Mouse (Mus musculus) midbrain, postnatal 0 days (tissue): Measurements from ENCODE around the gene Necab3. TPM values are rescaled to one million over a fixed set of nuclear protein-coding genes. Genes with fewer than 3 reads are reported as not detected.

Experiments used
- ATAC-seq: fragments of 200-750 bp; cut with Nextera tagmentation; 2 replicates; pipeline ENCODE4 v1.8.0; 2017; ENCODE audit warnings: moderate number of reproducible peaks, mild to moderate bottlenecking, moderate TSS enrichment, moderate library complexity; ENCODE audit not compliant: low FRiP score
- DNase-seq: peaks from one replicate; pipeline ENCODE4 v3.0.0-alpha.2; 2015; ENCODE audit warnings: low spot score
- H3K27ac ChIP-seq: fragments of 300-500 bp; sonication (generic); 2 replicates; pipeline ENCODE4 v1.5.1; 2014; ENCODE audit warnings: low read depth, mild to moderate bottlenecking, low read length, mixed read lengths
- H3K27me3 ChIP-seq: fragments of 300-500 bp; sonication (generic); 2 replicates; pipeline ENCODE4 v1.6.1; 2014; ENCODE audit warnings: low read length, control low read depth, mixed read lengths; ENCODE audit not compliant: insufficient read depth
- H3K36me3 ChIP-seq: fragments of 300-500 bp; sonication (generic); 2 replicates; pipeline ENCODE4 v1.6.1; 2014; ENCODE audit warnings: low read length, control low read depth, mixed read lengths; ENCODE audit not compliant: insufficient read depth
- H3K4me1 ChIP-seq: fragments of 300-500 bp; sonication (generic); 2 replicates; pipeline ENCODE4 v1.6.1; 2014; ENCODE audit warnings: mild to moderate bottlenecking, control low read depth, antibody characterized with exemption, low read length, mixed read lengths; ENCODE audit not compliant: insufficient read depth
- H3K4me2 ChIP-seq: fragments of 300-500 bp; sonication (generic); 2 replicates; pipeline ENCODE4 v1.6.1; 2014; ENCODE audit warnings: low read depth, mild to moderate bottlenecking, low read length, mixed read lengths; ENCODE audit not compliant: poor library complexity, severe bottlenecking
- H3K4me3 ChIP-seq: fragments of 300-500 bp; sonication (generic); 2 replicates; pipeline ENCODE4 v1.5.1; 2014; ENCODE audit warnings: low read depth, mild to moderate bottlenecking, low read length, moderate library complexity
- H3K9ac ChIP-seq: fragments of 300-500 bp; sonication (generic); replicated peaks from 2 replicates; pipeline ENCODE4 v1.6.1; 2014; ENCODE audit warnings: mild to moderate bottlenecking, low read length, moderate library complexity, mixed read lengths; ENCODE audit not compliant: poor library complexity, severe bottlenecking
- H3K9me3 ChIP-seq: fragments of 300-500 bp; sonication (generic); 2 replicates; pipeline ENCODE4 v1.6.1; 2016; ENCODE audit warnings: low read length, control low read depth
- CTCF ChIP-seq: IDR thresholded peaks from 2 replicates; pipeline ENCODE4 v1.5.1; 2016; ENCODE audit warnings: antibody characterized with exemption, mild to moderate bottlenecking
- WGBS: fragments of 180-500 bp; shearing (Covaris S2); extraction: QIAGEN DNeasy Blood & Tissue Kit; methylation state at CpG from one replicate; pipeline ENCODE4 v1.1.7; 2014; 5-methylcytosine and 5-hydroxymethylcytosine counted together
- polyA plus RNA-seq: library from polyadenylated mRNA; unstranded; fragments of >200 nt; fragmentation: Nextera tagmentation; extraction: Ambion mirVana; gene quantifications from 2 replicates; pipeline ENCODE4 v1.2.1, GENCODE M21; 2015
- total RNA-seq: library from RNA; depleted of rRNA; stranded (reverse); fragments of >200 nt; gene quantifications from 2 replicates; pipeline ENCODE4 v1.2.3, GENCODE M21; 2014

Necab3 gene
- total and polyA plus RNA-seq, 2 experiments from 2014 or later: 18.1 to 27.7 TPM

DNA sequence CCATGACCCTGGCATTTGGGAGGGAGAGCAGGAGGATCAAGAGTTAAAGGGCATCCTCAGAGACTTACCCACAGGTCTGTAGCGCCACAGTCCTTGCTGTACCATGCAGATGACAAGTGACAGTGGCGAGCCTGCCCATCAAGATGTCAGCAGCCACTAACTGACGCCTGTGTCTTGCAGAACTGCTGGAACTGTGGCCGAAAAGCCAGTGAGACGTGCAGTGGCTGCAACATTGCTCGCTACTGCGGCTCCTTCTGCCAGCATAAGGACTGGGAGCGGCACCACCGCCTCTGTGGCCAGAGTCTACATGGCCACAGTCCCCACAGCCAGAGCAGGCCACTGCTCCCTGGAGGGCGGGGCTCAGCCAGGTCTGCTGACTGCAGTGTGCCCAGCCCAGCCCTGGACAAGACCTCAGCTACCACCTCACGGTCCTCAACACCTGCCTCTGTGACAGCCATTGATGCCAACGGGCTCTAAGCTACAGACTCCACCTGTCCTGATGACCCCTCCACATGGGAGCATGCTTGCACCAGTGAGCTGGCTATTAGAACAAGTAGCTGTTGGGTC lies 23.9 kb downstream of the Necab3 start:
- no peak overlapping the region for H3K9ac ChIP-seq
- no peaks in the 10 kb centered on the region for H3K9me3 ChIP-seq
- H3K4me3 ChIP-seq: no peak overlapping the region
- H3K36me3 ChIP-seq: peaks cover 25% of the 10 kb centered on the region
- no peak for TF ChIP-seq CTCF
- no peaks in the 10 kb centered on the region for H3K4me1 ChIP-seq
- 93% methylated on average over 12 of the region's 12 CpGs for WGBS
- no peak for DNase-seq
- no peak overlapping the region for H3K27ac ChIP-seq
- ATAC-seq: no peak
- no peaks in the 10 kb centered on the region for H3K27me3 ChIP-seq
- H3K4me2 ChIP-seq: no peak overlapping the region

- ATAC-seq: no peak
- 22% methylated on average over 3 of the region's 3 CpGs for WGBS
- Histone ChIP-seq H3K27ac (no peak overlapping the region), H3K27me3 (no peaks in the 10 kb centered on the region), H3K4me1 (no peaks in the 10 kb centered on the region), H3K4me3 (no peak overlapping the region), H3K9ac (no peak overlapping the region), H3K4me2 (no peak overlapping the region), H3K36me3 (peaks cover 25% of the 10 kb centered on the region), H3K9me3 (no peaks in the 10 kb centered on the region)
- DNase-seq: no peak
- TF ChIP-seq CTCF: no peak
Observed at GRCm38 (mm10) chr2:154532888-154533287, 25.8 kb downstream of the Necab3 start.

DNA sequence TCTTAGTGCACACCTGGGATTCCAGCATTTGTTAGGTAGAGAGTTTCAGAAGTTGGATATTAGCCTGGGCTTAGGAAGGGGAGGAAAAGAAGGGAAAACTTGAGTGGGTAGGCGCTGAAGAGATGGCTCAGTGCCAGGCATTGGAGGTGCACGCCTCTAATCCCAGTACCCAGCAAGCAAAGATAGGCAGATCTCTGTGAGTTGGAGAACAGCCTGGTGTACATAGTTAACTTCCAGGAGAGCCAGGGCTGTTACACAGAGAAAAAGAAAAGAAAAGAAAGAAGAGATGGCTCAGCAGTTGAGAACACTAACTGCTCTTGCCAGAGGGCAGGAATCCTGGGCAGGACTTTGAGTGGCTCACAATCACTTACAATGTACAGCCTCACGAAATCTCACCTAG lies 32.2 kb downstream of the Necab3 start:
- ATAC-seq (no peak), DNase-seq (no peak)
- Histone ChIP-seq H3K4me1 (no peaks in the 10 kb centered on the region), H3K36me3 (peaks cover 19% of the 10 kb centered on the region; the same call in 1 of the 2 replicates), H3K4me2 (no peak overlapping the region), H3K9ac (no peak overlapping the region), H3K9me3 (no peaks in the 10 kb centered on the region), H3K4me3 (no peak overlapping the region), H3K27ac (no peak overlapping the region), H3K27me3 (no peaks in the 10 kb centered on the region)
- no peak for TF ChIP-seq CTCF
- WGBS: 65% methylated on average over 3 of the region's 3 CpGs

DNA sequence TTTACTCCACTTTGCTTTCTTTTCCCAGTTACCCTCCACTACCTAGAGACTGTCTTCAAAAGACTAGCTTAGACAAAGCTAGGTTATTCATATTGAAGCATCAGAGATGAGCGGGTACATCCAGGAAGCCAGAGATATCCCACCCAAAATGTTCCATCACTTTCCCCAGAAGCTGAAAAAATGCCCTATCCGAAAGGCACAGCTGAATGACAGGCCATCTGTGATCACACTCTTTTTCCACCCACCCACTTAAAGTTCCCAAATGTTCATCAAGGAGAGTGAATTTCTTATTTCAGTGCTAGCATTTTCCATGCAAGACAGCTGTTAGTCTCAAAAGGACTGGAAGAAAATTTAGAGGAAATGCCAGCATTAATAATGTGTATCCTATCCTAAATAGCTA lies 33.4 kb downstream of the Necab3 start:
- Histone ChIP-seq H3K9me3 (no peaks in the 10 kb centered on the region), H3K36me3 (peaks cover 16% of the 10 kb centered on the region; the same call in 1 of the 2 replicates), H3K9ac (no peak overlapping the region), H3K4me3 (no peak overlapping the region), H3K27ac (no peak overlapping the region), H3K4me1 (no peaks in the 10 kb centered on the region), H3K27me3 (no peaks in the 10 kb centered on the region), H3K4me2 (no peak overlapping the region)
- no peak for TF ChIP-seq CTCF
- DNase-seq (no peak), ATAC-seq (no peak)
- WGBS: 91% methylated on average over 2 of the region's 2 CpGs

GRCm38 (mm10) chr2:154522334-154522733 lies 36.4 kb downstream of the Necab3 start:
- WGBS: 95% methylated on average over 5 of the region's 5 CpGs
- no peak for TF ChIP-seq CTCF
- Histone ChIP-seq H3K4me2 (no peak overlapping the region), H3K4me3 (no peak overlapping the region), H3K9me3 (no peaks in the 10 kb centered on the region), H3K27ac (no peak overlapping the region), H3K27me3 (no peaks in the 10 kb centered on the region), H3K36me3 (peaks cover 22% of the 10 kb centered on the region; the same call in 1 of the 2 replicates), H3K4me1 (no peaks in the 10 kb centered on the region), H3K9ac (no peak overlapping the region)
- no peak for ATAC-seq
- DNase-seq: no peak

DNA sequence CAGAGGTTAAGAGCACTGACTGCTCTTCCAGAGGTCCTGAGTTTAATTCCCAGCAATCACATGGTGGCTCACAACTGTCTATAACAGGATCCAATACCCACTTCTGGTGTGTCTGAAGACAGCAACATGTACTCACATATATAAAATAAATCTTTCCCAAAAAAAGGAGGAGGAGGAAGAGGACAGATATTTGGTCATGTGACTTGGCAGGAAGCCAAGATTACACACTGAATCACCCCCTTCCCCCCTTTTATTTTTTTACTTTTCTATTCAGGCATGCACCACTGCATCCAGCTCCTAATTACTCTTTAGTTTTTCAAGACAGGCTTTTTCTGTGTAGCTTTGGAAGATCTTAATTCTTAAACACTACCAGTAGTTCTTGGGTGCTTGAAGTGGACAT lies 37.2 kb downstream of the Necab3 start:
- Histone ChIP-seq H3K4me1 (no peaks in the 10 kb centered on the region), H3K27me3 (no peaks in the 10 kb centered on the region), H3K9ac (no peak overlapping the region), H3K27ac (no peak overlapping the region), H3K36me3 (peaks cover 22% of the 10 kb centered on the region; the same call in 1 of the 2 replicates), H3K4me3 (no peak overlapping the region), H3K4me2 (no peak overlapping the region), H3K9me3 (no peaks in the 10 kb centered on the region)
- DNase-seq (no peak), ATAC-seq (no peak)
- no peak for TF ChIP-seq CTCF
